Mouse (Mus musculus): Measurements from ENCODE around the gene Olfr1310. TPM values are rescaled to one million over a fixed set of nuclear protein-coding genes. Genes with fewer than 3 reads are reported as not detected.

Olfr1310 gene
- polyA plus RNA-seq (2014; fragmentation: Illumina TruSeq; extraction: RNeasy Lipid Tissue Mini Kit (QIAGEN cat#74804)) = not detected

GRCm38 (mm10) chr2:112012608-112013007, at the start of gene Olfr1310:
Olfr1310 (minus strand) TSS chr2:112012708.

GRCm38 (mm10) chr2:112050138-112050537, 37.6 kb upstream of the Olfr1310 start, which contains the start of gene Olfr1312:
Olfr1312 (minus strand) TSS chr2:112050238.

DNA sequence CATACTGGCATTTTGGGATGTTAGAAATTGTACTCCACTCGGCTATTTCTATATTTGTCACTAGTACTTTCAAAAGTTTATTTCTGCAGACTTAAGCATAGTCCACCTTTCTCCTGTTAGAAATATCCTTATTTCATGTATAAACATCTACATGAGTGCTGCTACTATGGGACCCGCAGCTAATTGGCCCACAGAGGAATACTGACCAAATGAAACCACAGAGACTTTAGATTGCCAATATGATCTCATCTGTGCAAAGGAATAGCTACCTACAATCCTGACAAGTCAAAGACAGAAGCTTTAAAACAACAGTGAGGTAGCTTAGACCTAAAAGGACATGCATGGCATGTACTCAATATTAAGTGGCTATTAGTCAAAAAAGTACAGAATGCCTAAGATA, 11.8 kb upstream of the Olfr1310 start, which contains the start of gene Olfr1311:
Gene Olfr1311 (minus strand): TSS at position 101 of the 400 bp plus-strand sequence.

DNA sequence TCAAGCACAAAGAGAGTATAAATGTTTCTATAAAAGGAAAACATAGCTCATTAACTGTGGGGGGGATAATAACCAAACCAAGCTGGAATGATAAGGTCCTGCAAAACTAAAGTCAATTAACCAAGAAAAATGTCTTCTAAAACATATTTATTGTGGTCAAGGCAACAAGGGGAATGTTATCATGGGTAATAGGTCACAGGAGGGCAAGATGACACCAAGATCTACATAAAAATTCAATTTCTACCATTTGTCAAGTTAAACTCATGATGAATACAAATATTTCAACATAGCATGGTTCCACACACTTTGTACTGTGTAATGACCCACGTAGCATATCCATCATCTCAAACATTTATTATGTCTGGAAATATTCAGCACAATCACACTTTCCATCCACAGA, 22.3 kb downstream of the Olfr1310 start, which contains the start of gene Olfr1309:
Gene Olfr1309 (minus strand): TSS at position 101 of the 400 bp plus-strand sequence.

DNA sequence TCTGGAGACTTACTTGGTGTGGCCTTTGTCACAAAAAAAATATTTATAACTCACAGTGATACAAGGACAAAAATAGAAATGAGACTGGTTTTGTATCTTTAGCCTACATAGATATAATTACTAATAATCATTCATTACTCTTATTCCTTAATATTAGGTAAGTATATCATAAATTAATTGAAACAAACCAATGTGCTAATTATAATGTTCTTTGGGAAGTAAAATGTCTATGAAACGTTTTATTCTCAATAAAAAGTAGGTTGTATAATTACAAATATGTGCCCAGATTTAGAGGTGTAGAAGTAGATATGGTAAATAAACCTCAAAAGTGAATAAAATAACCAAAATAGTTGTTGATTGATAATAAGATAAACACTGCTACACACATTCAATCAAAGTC, 47.7 kb downstream of the Olfr1310 start, which contains the start of gene Olfr1308:
Gene Olfr1308 (minus strand): TSS at position 101 of the 400 bp plus-strand sequence.

Other genes starting within 250 kb of the Olfr1310 start
- not detected for gene Olfr1302, start 235.3 kb downstream of the Olfr1310 start, polyA plus RNA-seq (2014; fragmentation: Illumina TruSeq; extraction: RNeasy Lipid Tissue Mini Kit (QIAGEN cat#74804))
- gene Olfr1303, start 192.4 kb downstream of the Olfr1310 start, polyA plus RNA-seq (2014; fragmentation: Illumina TruSeq; extraction: RNeasy Lipid Tissue Mini Kit (QIAGEN cat#74804)) = not detected
- gene Olfr1305, start 135.6 kb downstream of the Olfr1310 start, polyA plus RNA-seq (2014; fragmentation: Illumina TruSeq; extraction: RNeasy Lipid Tissue Mini Kit (QIAGEN cat#74804)) = not detected
- not detected for gene Olfr1306, start 96.4 kb downstream of the Olfr1310 start, polyA plus RNA-seq (2014; fragmentation: Illumina TruSeq; extraction: RNeasy Lipid Tissue Mini Kit (QIAGEN cat#74804))
- not detected for gene Olfr1307, start 63.3 kb downstream of the Olfr1310 start, polyA plus RNA-seq (2014; fragmentation: Illumina TruSeq; extraction: RNeasy Lipid Tissue Mini Kit (QIAGEN cat#74804))
- not detected for gene Olfr1308, start 47.8 kb downstream of the Olfr1310 start, polyA plus RNA-seq (2014; fragmentation: Illumina TruSeq; extraction: RNeasy Lipid Tissue Mini Kit (QIAGEN cat#74804))
- gene Olfr1309, start 22.4 kb downstream of the Olfr1310 start, polyA plus RNA-seq (2014; fragmentation: Illumina TruSeq; extraction: RNeasy Lipid Tissue Mini Kit (QIAGEN cat#74804)) = not detected
- gene Olfr1311, start 11.7 kb upstream of the Olfr1310 start, polyA plus RNA-seq (2014; fragmentation: Illumina TruSeq; extraction: RNeasy Lipid Tissue Mini Kit (QIAGEN cat#74804)) = not detected
- gene Olfr1312, start 37.5 kb upstream of the Olfr1310 start, polyA plus RNA-seq (2014; fragmentation: Illumina TruSeq; extraction: RNeasy Lipid Tissue Mini Kit (QIAGEN cat#74804)) = not detected
- gene Olfr1313, start 65.1 kb upstream of the Olfr1310 start, polyA plus RNA-seq (2014; fragmentation: Illumina TruSeq; extraction: RNeasy Lipid Tissue Mini Kit (QIAGEN cat#74804)) = not detected
- gene Olfr1314, start 84.1 kb upstream of the Olfr1310 start, polyA plus RNA-seq (2014; fragmentation: Illumina TruSeq; extraction: RNeasy Lipid Tissue Mini Kit (QIAGEN cat#74804)) = not detected
- not detected for gene Olfr1315-ps1, start 102.7 kb upstream of the Olfr1310 start, polyA plus RNA-seq (2014; fragmentation: Illumina TruSeq; extraction: RNeasy Lipid Tissue Mini Kit (QIAGEN cat#74804))
- not detected for gene Olfr1316, start 122.3 kb upstream of the Olfr1310 start, polyA plus RNA-seq (2014; fragmentation: Illumina TruSeq; extraction: RNeasy Lipid Tissue Mini Kit (QIAGEN cat#74804))
- not detected for gene Olfr1317, start 127.6 kb upstream of the Olfr1310 start, polyA plus RNA-seq (2014; fragmentation: Illumina TruSeq; extraction: RNeasy Lipid Tissue Mini Kit (QIAGEN cat#74804))
- not detected for gene Olfr1318, start 141.5 kb upstream of the Olfr1310 start, polyA plus RNA-seq (2014; fragmentation: Illumina TruSeq; extraction: RNeasy Lipid Tissue Mini Kit (QIAGEN cat#74804))
- not detected for gene Lpcat4, start 226.8 kb upstream of the Olfr1310 start, polyA plus RNA-seq (2014; fragmentation: Illumina TruSeq; extraction: RNeasy Lipid Tissue Mini Kit (QIAGEN cat#74804))
- gene Nutm1, start 246.6 kb upstream of the Olfr1310 start, polyA plus RNA-seq (2014; fragmentation: Illumina TruSeq; extraction: RNeasy Lipid Tissue Mini Kit (QIAGEN cat#74804)) = 0.14 TPM
- gene Nop10, start 249.2 kb upstream of the Olfr1310 start, polyA plus RNA-seq (2014; fragmentation: Illumina TruSeq; extraction: RNeasy Lipid Tissue Mini Kit (QIAGEN cat#74804)) = 33.2 TPM